ENCODE assay signal across 8 mouse cellular contexts in the genomic region with DNA sequence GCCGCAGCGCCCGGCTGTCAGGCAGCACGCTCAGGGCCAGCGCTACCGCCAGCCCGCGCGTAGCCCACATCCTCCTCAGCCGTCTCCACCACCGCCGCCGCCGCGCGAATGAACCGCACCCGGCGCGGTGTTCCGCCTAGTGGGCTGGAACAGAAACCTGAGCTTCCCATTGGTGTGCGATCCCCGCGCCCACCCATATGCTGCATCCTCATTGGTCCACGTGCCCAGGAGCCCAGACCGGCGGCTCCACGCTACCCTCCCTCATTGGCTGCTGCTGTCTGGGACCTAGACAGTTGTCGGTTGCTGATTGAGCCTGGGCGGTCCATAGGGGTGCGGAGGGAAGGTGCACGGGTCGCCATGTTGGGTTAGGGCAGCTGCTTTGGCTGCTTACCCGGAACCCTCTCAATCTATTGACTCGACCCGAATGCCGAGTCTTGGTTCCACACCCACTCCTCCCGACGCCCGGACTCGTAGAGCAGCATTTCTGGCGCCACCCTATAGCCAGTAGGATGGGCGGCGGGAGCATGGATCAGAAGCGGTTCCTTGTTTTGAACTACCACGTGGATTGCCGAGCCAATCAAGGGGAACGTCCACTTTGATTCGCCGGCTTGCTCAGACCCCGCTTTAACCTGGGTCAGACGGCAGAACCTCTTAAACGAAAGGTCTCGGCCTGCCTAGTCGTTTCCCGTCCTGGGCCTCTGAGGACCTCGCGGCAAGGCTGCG. TPM values are rescaled to one million over a fixed set of nuclear protein-coding genes. Genes with fewer than 3 reads are reported as not detected.
DNase-seq lines count a peak whose midpoint lies in the region; ATAC-seq and TF ChIP-seq lines count a peak whose summit lies in the region.

A gene (minus strand): TSS at position 151 of the 723 bp plus-strand sequence.

- TF ChIP-seq CTCF in G1E (IDR thresholded peaks at IDR 0.05; ENCODE audit: low read depth, low read length): no peak
- peak; percentile 66 for TF ChIP-seq CTCF in layer of hippocampus, adult 2 months (conservative IDR thresholded peaks at IDR 0.05)
- peak; percentile 47 for TF ChIP-seq CTCF in lung, embryonic 14.5 days (IDR thresholded peaks at IDR 0.05; ENCODE audit: low read depth)
- TF ChIP-seq CTCF in olfactory bulb, adult 2 months (IDR thresholded peaks at IDR 0.05; ENCODE audit: insufficient read depth, low read depth, low read length): no peak
- peak; percentile 64 for TF ChIP-seq CTCF in thymus, adult 2 months (IDR thresholded peaks at IDR 0.05; ENCODE audit: borderline replicate concordance, control insufficient read depth, extremely low read depth, insufficient read depth, low read length, poor library complexity)

- peak within 1 kb of the TSS; percentile 82 for H3K9ac ChIP-seq in forebrain, embryonic 16.5 days (replicated peaks; ENCODE audit: low read depth, low read length)
- peak within 1 kb of the TSS; percentile 93 for H3K9ac ChIP-seq in lung, embryonic 14.5 days

- ATAC-seq in G1E (ENCODE audit: extremely low read depth, insufficient number of reproducible peaks, low FRiP score, poor library complexity, severe bottlenecking): peak; percentile 93
- peak; percentile 99 for ATAC-seq in forebrain, embryonic 16.5 days
- ATAC-seq in lung, embryonic 14.5 days (ENCODE audit: insufficient read depth): peak; percentile 99

- under 1% methylated on average over 59 of the region's 59 CpGs for WGBS in forebrain, embryonic 16.5 days
- WGBS in lung, embryonic 14.5 days: under 1% methylated on average over 52 of the region's 59 CpGs
- WGBS in olfactory bulb, adult 2 months: under 1% methylated on average over 59 of the region's 59 CpGs
- WGBS in thymus, adult 2 months: under 1% methylated on average over 59 of the region's 59 CpGs

- H3K36me3 ChIP-seq in G1E (replicated peaks): peaks cover 36% of the 10 kb centered on the region
- H3K36me3 ChIP-seq in forebrain, embryonic 16.5 days (ENCODE audit: control insufficient read depth, insufficient read depth): peaks cover 17% of the 10 kb centered on the region
- peaks cover 38% of the 10 kb centered on the region for H3K36me3 ChIP-seq in lung, embryonic 14.5 days (ENCODE audit: insufficient read depth)
- H3K36me3 ChIP-seq in thymus, adult 2 months (ENCODE audit: control insufficient read depth, insufficient read depth, low read length): peaks cover 5% of the 10 kb centered on the region; the same call in 1 of the 2 replicates

- peaks cover 18% of the 10 kb centered on the region for H3K27me3 ChIP-seq in G1E (ENCODE audit: insufficient read depth, low read length)
- no peaks in the 10 kb centered on the region for H3K27me3 ChIP-seq in forebrain, embryonic 16.5 days (replicated peaks; ENCODE audit: control insufficient read depth, insufficient read depth, low read length)
- no peaks in the 10 kb centered on the region for H3K27me3 ChIP-seq in lung, embryonic 14.5 days (ENCODE audit: insufficient read depth, low read length)
- no peaks in the 10 kb centered on the region for H3K27me3 ChIP-seq in thymus, adult 2 months (ENCODE audit: control insufficient read depth, insufficient read depth, low read length)

- TF ChIP-seq POLR2A in olfactory bulb, adult 2 months (IDR thresholded peaks at IDR 0.05; ENCODE audit: insufficient read depth, low read depth, low read length): peak; percentile 96
- peak; percentile 99 for TF ChIP-seq POLR2A in thymus, adult 2 months (IDR thresholded peaks at IDR 0.05; ENCODE audit: control insufficient read depth, extremely low read depth, insufficient read depth, low read length, poor library complexity)

- H3K4me1 ChIP-seq in G1E (ENCODE audit: insufficient read depth, low read depth, low read length): peaks cover 44% of the 10 kb centered on the region
- peaks cover 41% of the 10 kb centered on the region for H3K4me1 ChIP-seq in forebrain, embryonic 16.5 days (replicated peaks; ENCODE audit: control insufficient read depth, insufficient read depth, low read length)
- H3K4me1 ChIP-seq in lung, embryonic 14.5 days (ENCODE audit: insufficient read depth): no peaks in the 10 kb centered on the region; the same call in 1 of the 2 replicates
- peaks cover 14% of the 10 kb centered on the region for H3K4me1 ChIP-seq in olfactory bulb, adult 2 months (ENCODE audit: control insufficient read depth, insufficient read depth, low read length)
- H3K4me1 ChIP-seq in thymus, adult 2 months (replicated peaks; ENCODE audit: control insufficient read depth, insufficient read depth, low read length): peaks cover 15% of the 10 kb centered on the region

- H3K4me2 ChIP-seq in forebrain, embryonic 16.5 days (ENCODE audit: low read length): peak within 1 kb of the TSS; percentile 87
- H3K4me2 ChIP-seq in lung, embryonic 14.5 days: peak within 1 kb of the TSS; percentile 69

- H3K9me3 ChIP-seq in G1E (replicated peaks): no peaks in the 10 kb centered on the region
- no peaks in the 10 kb centered on the region for H3K9me3 ChIP-seq in forebrain, embryonic 16.5 days (ENCODE audit: control insufficient read depth, low read length)
- H3K9me3 ChIP-seq in lung, embryonic 14.5 days (ENCODE audit: low read depth, low read length): no peaks in the 10 kb centered on the region

- peak within 1 kb of the TSS; percentile 87 for H3K4me3 ChIP-seq in G1E (ENCODE audit: low read depth, low read length)
- H3K4me3 ChIP-seq in forebrain, embryonic 16.5 days (replicated peaks; ENCODE audit: low read length): peak within 1 kb of the TSS; percentile 51
- H3K4me3 ChIP-seq in layer of hippocampus, adult 2 months: peak within 1 kb of the TSS; percentile 91
- H3K4me3 ChIP-seq in lung, embryonic 14.5 days (ENCODE audit: low read depth, low read length): peak within 1 kb of the TSS; percentile 94
- peak within 1 kb of the TSS; percentile 76 for H3K4me3 ChIP-seq in olfactory bulb, adult 2 months (ENCODE audit: insufficient read depth, low read depth, low read length)
- H3K4me3 ChIP-seq in thymus, adult 2 months (ENCODE audit: control insufficient read depth, insufficient read depth, low read length): peak within 1 kb of the TSS; percentile 69

- H3K27ac ChIP-seq in forebrain, embryonic 16.5 days (ENCODE audit: low read length): peak within 1 kb of the TSS; percentile 97
- peak within 1 kb of the TSS; percentile 95 for H3K27ac ChIP-seq in layer of hippocampus, adult 2 months
- H3K27ac ChIP-seq in lung, embryonic 14.5 days (ENCODE audit: low read depth): peak within 1 kb of the TSS; percentile 91
- peak within 1 kb of the TSS; percentile 50 for H3K27ac ChIP-seq in olfactory bulb, adult 2 months (ENCODE audit: insufficient read depth, low read depth, low read length)
- H3K27ac ChIP-seq in thymus, adult 2 months (ENCODE audit: control insufficient read depth, insufficient read depth, low read length): peak within 1 kb of the TSS; percentile 54

- DNase-seq in G1E (ENCODE audit: low spot score): peak; percentile 100
- DNase-seq in cerebellum, adult 18-20 months: peak; percentile 96 to 99
- DNase-seq in heart, postnatal 36 days: peak; percentile 91 to 94
- peak; percentile 97 to 99 for DNase-seq in layer of hippocampus, adult 2 months (ENCODE audit: low spot score in 2 of 2)
- DNase-seq in lung, embryonic 14.5 days: peak; percentile 98
- peak; percentile 96 for DNase-seq in thymus, adult 2 months

- intact Hi-C loops in heart, postnatal 36 days (cut with DNase I): loop anchor here (10.0 kb wide), 1 partner anchor 643 kb away; a partner anchor contains a TSS

RNA-seq across cellular contexts. Expression of the gene that starts here (rescaled TPM):
- 142 and 198 TPM in 2 replicates for total RNA-seq in G1E (2014; fragmentation: Nextera tagmentation)
- total RNA-seq in G1E (2017): 116 and 146 TPM in 2 replicates
- 32.8 and 64.7 TPM in 2 replicates for polyA plus RNA-seq in G1E (2012)
- 201 and 226 TPM in 2 replicates for polyA plus RNA-seq in forebrain, embryonic 16.5 days (2015; fragmentation: Nextera tagmentation; extraction: Ambion mirVana)
- total RNA-seq in heart, postnatal 36 days (2021): 100 to 1,000 TPM in 1 of 2 experiments, 10 to 100 TPM in 1; 99.1 to 164 TPM
- total RNA-seq in layer of hippocampus, adult 2 months (2021): 100 to 1,000 TPM; 121 to 126 TPM
- 246 and 279 TPM in 2 replicates for polyA plus RNA-seq in lung, embryonic 14.5 days (2014; fragmentation: Nextera tagmentation; extraction: Ambion mirVana)
- polyA plus RNA-seq in olfactory bulb, adult 2 months (2012; ENCODE audit: insufficient read depth, insufficient read length, low replicate concordance, missing spikeins): not detected in 2 replicates
- polyA plus RNA-seq in thymus, adult 2 months (2012; rRNA removed): 11.6 and 12.5 TPM in 2 replicates

Comparison
In these comparisons a context has a peak if more than half of its experiments do, and no peak if none do; other contexts are left out.
1. Peak in every context shown above with its lines: DNase-seq, ATAC-seq, H3K4me3 ChIP-seq and H3K27ac ChIP-seq.
2. RNA of the gene that starts here (polyA plus RNA-seq): 246 to 279 TPM in lung, embryonic 14.5 days, 201 to 226 TPM in forebrain, embryonic 16.5 days, 32.8 to 64.7 TPM in G1E and 11.6 to 12.5 TPM in thymus, adult 2 months; not detected in olfactory bulb, adult 2 months; every median in the first group is over 10 times any median in the second.
3. CTCF ChIP-seq: peak in layer of hippocampus, adult 2 months (single experiment), lung, embryonic 14.5 days (single experiment) and thymus, adult 2 months (single experiment); none in G1E (single experiment) and olfactory bulb, adult 2 months (single experiment).